1 mouse cellular context compared by ENCODE assay signal in genomic region chr6:71830690-71831580, GRCm38 (mm10).
TF ChIP-seq lines count a peak whose summit lies in the region.

Gene Immt, plus strand, starts transcription at chr6:71831331.

TF ChIP-seq in CH12.LX, 34 proteins besides CTCF, POLR2A, EP300 and RAD21 (continued from another document):
- peak; percentile 79; the same call in 1 of the 2 replicates for TF ChIP-seq BHLHE40 (IDR thresholded peaks at IDR 0.05; ENCODE audit: low read depth, low read length)
- peak; percentile 88; the same call in 1 of the 2 replicates for TF ChIP-seq SIN3A (IDR thresholded peaks at IDR 0.05; ENCODE audit: low read length)
- TF ChIP-seq ZNF384 (IDR thresholded peaks at IDR 0.05; ENCODE audit: low read depth, low read length), result peak; percentile 94
- TF ChIP-seq JUND (conservative IDR thresholded peaks at IDR 0.05; ENCODE audit: low read depth, low read length), result no peak
- peak; percentile 28; the same call in 1 of the 2 replicates for TF ChIP-seq ETS1 (conservative IDR thresholded peaks at IDR 0.05; ENCODE audit: low read depth, low read length)
- no peak for TF ChIP-seq SMC3 (IDR thresholded peaks at IDR 0.05; ENCODE audit: low read depth, low read length)
- peak; percentile 84 for TF ChIP-seq MXI1 (IDR thresholded peaks at IDR 0.05; ENCODE audit: low read depth, low read length)
- TF ChIP-seq TBP (conservative IDR thresholded peaks at IDR 0.05; ENCODE audit: low read depth, low read length), result peak; percentile 76
- no peak; the same call in 1 of the 2 replicates for TF ChIP-seq MYC (IDR thresholded peaks at IDR 0.05; ENCODE audit: low read depth, low read length)
- peak; percentile 30; the same call in 1 of the 2 replicates for TF ChIP-seq MEF2A (IDR thresholded peaks at IDR 0.05; ENCODE audit: borderline replicate concordance, low read depth, low read length)
- peak; percentile 99 for TF ChIP-seq CHD2 (IDR thresholded peaks at IDR 0.05; ENCODE audit: low read length)
- TF ChIP-seq ZMIZ1 (IDR thresholded peaks at IDR 0.05; ENCODE audit: low read depth, low read length), result peak; percentile 96
